Mouse (Mus musculus): Measurements from ENCODE around the gene Rbpms2.

Gene Rbpms2

DNA sequence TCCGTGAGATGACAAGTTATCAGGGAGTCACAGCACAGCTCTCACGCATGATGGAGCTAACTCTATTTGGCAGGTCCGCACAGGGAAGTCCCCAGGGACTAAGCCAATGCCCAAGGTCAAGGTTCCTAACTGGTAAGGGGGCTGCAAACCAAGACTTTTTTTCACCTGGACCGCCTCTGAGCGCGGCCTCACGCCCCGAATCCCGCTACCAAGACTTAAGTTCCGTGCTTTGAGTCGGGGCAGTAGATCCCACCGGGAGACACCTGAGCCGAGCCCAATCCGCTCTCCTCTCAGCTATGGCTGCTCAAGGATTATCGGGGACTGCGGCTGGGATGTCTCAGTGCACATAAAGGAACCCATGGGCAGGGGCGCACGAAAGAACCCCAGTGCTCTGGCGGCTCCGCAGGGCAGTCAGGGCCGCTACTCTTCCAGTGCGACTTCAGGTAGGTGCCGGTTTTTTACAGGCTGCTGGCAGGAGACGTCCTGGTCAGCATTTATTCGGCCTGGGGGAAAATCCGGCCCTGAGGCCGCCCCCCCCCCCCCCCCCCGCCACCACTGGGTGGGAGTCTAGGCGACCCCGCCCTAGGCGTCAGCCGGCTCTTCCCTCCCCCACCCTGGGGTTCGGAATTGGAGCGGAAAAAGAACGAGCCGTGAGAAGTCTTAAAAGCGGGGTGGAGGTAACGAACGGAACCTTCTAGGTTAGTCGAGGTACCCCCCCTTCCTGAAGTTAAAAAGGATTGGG lies at the start of gene Rbpms2:
Gene Rbpms2 (plus strand): TSS at position 624 of the 742 bp plus-strand sequence.
- DNase-seq (ENCODE audit: low read depth) = no peak

DNA sequence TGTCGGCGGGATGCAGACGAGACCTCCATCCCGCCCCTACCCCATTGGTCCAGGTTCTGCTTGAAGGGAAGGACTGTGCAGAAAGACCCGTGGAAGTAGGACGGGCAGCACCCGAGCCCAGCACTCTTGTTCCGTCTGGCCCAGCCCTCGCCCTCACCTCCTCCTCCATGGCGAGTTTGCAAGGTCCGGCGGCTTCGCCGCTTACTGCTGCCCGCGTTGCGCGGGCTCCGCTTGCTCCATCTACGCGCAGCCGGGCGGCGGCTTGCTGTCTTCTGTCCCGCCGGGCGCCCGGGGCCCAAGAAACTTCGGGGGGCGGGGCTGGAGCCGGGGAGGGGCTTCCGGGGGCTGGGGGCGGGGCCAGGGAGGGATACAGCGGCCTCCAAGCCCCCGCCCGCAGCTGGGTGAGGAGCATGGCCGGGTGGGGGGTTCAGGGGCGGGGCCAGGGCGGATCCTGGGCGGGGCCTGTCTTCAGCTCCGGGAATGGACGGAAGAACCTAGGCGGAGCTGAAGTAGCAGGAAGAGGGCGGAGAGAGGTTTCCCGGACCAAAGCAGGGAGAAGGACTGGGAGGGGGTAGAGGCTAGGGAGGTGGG lies 49.6 kb upstream of the Rbpms2 start, which contains the start of gene Plekho2:
Gene Plekho2 (minus strand): TSS at position 260 of the 591 bp plus-strand sequence.
- peak; percentile 99 for DNase-seq (ENCODE audit: low read depth)

DNA sequence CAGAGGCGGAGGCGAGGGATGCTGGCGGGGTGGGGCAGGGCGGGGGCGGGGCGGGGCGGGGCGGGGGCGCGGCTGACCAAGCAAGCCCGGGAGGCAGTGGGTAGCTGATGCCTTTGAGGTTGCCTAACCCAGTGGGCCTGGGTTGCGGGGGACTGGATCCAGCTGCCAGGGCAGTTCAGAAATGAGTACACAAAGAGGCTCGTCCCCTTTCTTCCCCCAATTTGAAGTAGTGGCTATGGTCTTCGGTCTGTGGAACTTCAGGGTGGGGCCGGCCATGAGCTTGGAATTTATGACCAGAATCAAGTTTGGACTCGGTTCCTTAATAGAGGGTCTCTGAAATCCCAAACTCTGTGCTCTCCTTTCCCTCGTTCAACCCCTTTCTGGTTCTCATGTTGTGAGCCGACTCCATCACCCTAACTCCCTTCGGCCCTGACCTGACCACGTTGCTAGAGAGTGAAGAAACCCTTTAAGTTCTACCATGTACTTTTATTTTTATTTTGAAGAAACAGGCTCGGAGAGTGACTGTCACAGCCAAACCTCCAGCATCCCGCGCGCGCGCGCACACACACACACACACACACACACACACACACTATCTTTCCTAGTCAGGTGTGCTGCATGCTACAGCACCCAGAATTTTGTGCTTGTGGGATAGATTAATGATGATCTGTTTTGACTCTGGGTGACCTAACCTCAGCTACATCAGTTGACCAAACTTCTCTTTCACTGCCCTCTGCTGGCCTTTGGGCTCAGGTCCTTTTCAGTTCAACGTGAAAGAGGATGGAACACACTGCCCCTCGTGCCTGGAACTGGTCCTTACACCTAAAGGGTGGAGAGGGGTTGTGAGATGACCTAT lies 48.8 kb upstream of the Rbpms2 start:
- DNase-seq (ENCODE audit: low read depth) = peak; percentile 98

DNA sequence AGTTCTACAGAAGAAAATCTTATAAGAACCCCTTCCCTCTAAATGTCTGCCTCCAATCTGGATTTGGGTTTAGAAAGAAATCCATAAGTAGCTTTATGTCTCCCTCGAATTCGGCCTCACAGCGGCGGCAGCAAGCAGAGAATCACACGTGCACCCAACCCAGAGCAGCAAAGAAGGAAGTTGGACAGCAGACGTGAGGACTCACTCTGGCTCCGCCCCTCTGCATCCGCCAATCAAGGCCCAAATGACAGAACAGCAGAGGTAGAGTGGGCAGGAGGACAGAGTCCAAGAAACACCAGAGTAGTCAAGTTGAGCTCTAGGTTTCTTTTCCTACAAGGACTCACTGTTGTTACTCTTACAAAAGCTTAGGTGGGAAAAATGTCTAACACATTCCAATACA lies 46.4 kb upstream of the Rbpms2 start:
- peak; percentile 92 for DNase-seq (ENCODE audit: low read depth)

DNA sequence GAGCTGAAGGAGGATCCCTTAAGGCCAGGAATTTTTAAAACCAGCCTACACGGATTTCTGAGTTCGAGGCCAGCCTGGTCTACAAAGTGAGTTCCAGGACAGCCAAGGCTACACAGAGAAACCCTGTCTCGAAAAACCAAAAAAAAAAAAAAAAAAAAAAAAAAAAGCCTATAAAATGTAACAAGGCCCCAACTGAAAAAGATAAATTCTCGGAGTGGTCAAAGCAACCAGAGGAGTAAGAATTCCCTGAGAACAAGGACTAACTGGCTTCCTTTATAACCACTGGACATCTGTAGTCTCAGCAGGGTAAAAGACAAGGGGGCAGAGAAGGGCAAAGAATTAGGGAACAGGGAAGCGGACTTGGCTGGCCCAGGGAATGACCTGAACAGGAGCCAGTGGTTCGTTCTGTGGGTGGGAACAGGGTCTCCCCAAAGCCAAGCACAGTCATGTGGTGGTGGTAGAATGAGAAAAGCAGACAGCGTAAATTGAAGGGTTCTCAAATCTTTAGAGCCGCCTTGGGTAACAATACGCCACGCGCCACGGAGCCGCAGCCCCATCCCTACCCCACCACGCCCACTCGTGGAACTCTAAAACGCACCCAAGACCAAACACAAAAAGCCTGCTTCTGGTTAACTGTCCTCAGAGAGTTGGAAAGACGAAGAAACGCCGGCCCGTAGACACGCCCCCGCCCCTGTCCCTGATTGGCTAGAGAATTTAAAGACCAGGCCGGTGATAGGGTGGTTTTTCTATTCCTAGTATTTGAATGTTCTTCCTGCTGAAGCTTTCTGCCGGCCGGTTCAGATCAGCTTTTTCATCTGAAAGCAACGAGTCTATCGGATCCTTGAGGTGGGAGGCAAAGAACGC lies 42.8 kb upstream of the Rbpms2 start, which contains the start of gene Pif1:
Gene Pif1 (plus strand): TSS at position 755 of the 864 bp plus-strand sequence.
- DNase-seq (ENCODE audit: low read depth) = peak; percentile 94

DNA sequence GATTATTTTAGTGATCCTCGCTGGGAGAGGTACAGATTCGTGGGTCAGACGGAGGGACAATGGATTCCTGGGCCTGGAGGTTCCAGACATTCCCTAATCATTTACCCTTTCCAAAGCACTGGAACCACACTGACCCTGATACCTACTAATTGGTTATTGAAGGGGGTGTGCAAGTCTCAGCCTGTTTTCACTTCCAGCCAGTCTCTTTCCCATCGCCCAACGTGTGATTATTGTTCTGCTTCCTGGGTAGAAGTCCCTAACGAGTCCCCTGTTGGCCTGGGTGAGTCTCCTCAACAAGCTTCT lies 42.2 kb upstream of the Rbpms2 start:
- peak; percentile 56 for DNase-seq (ENCODE audit: low read depth)

DNA sequence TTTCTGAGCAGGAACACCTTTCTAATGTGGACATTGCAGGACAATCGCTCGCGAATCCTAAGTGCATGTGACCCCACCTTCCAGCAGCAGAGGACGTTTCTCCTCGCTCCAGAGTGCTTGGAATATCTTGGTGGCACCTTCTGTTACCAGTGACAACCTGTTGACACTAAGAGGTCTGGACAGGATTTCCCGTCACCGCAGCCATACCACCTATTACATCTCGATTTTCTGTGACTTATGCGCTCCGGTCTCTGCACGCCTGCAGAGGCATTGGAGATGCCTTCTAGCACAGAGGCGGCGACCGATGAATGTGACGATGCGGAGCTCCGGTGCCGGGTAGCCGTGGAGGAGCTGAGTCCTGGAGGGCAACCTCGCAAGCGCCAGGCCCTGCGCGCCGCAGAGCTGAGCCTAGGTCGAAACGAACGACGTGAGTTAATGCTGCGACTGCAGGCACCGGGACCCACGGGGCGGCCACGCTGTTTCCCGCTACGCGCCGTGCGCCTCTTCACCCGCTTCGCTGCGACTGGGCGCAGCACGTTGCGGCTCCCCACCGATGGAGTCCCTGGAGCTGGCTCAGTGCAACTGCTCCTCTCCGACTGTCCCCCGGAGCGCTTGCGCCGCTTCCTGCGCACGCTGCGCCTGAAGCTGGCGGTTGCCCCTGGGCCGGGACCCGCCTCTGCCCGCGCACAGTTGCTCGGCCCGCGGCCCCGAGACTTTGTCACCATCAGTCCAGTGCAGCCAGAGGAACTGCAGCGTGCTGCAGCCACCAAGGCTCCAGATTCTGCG lies 41.7 kb upstream of the Rbpms2 start:
- peak; percentile 64 for DNase-seq (ENCODE audit: low read depth)

DNA sequence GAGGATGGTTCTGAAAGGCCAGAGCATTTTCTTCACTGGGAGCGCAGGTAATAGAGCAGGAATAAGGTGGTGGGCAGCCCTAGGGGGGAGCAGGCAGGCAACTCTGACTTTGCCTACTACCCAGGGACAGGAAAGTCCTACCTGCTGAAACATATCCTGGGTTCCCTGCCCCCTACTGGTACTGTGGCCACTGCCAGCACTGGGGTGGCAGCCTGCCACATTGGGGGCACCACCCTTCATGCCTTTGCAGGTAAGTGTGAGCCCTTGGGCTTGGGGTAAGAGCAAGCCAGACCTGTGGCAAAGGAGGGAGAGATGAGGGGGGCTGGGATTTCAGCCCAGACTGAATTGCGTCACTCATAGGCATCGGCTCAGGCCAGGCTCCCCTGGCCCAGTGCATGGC lies 40.4 kb upstream of the Rbpms2 start:
- DNase-seq (ENCODE audit: low read depth) = no peak

DNA sequence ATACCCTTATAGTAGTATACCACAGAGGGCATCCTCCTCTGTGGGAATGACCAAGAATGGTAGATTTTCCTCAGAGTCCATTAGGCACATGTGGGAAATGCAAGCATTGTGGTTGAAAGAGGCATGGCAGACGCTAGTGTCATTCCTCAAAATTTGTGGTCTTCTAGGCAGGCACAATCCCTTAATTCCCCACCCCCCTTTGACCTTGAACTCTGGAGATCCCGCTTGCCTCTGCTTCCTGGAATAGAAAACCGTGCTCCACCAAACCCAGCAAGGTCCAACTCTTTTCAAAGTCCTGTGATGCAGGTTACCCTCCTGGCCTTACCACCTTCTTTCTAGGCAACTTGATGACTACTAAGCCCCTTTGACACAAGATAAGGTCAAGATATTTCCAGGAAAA lies 36.7 kb upstream of the Rbpms2 start:
- DNase-seq (ENCODE audit: low read depth) = no peak

DNA sequence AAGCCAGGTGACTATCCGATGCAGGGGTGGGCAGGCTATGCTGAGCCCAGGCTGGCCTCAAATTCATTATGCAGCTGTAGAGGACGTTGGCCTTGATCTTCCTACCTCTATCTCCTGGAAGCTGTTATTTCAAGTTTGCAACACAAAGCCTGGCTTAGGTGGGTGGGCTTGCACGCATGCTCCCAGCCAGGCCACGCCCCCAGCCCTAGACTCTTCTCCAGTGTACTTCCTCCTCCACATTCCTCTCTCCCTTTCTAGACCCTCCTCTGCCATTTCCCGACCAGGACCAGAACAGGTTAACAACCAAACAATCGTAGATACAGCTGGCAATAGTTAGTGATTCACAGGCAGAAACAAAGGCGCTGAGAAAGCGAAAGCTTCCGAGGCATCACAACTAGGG lies 35.9 kb upstream of the Rbpms2 start:
- DNase-seq (ENCODE audit: low read depth) = no peak

DNA sequence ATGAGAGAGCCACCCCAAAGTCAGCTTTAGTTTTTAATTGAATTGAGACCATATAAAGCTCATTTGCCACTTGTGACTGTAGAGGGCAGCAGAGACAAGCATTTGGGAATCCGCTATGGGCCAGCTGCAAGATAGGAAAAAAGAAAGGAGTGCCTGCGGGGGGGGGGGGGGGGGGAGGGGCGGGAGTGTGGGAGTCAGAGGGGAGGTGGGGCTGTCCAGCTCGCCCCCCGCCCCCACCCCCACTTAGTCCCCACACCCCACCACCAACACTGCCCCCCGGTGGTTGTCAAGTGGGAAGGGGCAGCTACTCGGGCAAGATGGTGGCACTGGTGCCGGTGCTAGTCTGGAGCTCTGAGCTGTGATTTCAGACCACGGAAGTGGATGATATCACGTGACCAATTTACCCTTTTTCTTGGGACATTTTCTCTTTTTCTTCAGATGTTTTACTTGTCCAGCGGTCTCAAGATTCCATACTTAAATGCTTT lies 30.6 kb upstream of the Rbpms2 start:
- peak; percentile 77 for DNase-seq (ENCODE audit: low read depth)

DNA sequence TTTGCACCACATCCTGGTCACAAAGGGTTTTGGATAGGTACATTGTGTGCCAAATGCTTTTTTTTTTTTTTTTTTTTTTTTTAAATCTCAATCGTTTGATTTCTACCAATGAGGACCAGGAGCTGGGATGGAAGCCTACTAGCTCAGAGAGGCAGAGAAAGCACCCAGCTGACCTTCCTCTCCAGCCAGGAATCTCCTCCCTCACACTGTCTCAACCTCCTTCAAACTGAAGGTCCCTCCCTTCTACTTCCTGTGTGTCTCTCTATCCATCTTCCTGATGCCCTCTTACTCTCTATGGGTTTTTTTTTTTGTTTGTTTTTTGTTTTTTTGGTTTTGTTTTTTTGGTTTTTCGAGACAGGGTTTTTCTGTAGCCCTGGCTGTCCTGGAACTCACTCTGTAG lies 28.5 kb upstream of the Rbpms2 start:
- peak; percentile 51 for DNase-seq (ENCODE audit: low read depth)

DNA sequence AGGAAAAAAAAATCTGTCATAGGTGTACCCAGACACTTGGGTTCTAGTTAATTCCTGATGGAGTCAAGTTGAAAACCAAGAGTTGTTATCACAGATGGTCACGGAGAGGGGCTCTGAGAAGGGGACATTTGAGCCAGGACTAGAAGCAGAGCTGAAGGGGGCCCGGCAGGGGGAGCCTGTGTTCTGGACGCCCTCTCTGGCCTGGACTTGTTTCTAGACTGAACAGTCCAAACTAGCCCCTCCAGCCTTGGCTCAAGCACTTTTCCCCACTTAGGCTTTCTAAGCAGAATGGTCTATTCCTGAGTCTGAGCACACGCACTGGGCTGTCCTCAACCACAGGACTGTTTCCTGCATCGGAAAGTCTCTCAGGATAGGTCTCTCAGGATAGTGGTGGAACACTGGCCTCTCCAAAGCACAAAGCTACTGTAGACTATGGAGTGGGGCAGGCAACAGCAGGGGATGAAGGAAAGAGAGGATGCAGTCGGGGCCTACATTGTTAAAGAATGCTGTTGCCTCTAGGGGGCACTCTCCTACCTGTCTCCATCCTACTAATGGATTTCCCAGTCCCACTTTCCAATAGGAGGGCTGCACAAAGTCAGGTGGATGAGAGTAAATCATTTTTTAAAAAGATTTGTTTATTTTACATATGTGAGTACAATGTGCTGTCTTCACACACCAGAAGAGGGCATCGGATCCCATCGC lies 25.9 kb upstream of the Rbpms2 start:
- DNase-seq (ENCODE audit: low read depth) = peak; percentile 44

DNA sequence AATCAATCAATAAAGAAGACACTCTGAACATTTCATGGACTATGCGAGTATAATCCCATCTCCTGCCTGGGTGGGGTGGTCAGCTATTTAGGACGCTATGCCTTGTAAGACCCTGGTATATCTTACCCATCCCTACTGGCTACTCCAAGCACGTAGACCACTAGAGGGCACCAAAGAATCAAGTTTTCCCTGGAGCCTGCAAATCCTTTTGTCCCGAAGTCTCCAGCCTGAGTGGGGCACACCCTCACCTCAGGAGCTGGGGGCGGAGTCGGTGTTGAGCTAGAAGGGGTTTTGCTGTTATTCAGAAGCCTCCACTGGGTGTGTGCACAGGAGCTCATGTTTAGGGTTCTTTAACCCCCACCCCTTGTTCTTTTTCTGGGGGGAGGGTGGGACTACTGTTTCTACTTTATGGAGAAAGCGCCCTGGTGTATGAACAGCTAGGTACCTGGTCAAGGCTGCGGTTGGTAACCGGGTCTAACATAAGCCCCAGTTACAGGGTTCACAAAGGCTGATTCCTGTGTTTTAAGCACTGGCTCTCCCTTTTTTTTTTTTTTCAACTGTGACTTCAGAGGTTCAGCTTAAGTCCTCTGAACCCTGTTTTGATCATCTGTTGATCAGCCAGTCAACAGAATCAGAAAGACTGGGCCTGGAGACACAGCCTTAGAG lies 23.8 kb upstream of the Rbpms2 start:
- DNase-seq (ENCODE audit: low read depth) = peak; percentile 92

DNA sequence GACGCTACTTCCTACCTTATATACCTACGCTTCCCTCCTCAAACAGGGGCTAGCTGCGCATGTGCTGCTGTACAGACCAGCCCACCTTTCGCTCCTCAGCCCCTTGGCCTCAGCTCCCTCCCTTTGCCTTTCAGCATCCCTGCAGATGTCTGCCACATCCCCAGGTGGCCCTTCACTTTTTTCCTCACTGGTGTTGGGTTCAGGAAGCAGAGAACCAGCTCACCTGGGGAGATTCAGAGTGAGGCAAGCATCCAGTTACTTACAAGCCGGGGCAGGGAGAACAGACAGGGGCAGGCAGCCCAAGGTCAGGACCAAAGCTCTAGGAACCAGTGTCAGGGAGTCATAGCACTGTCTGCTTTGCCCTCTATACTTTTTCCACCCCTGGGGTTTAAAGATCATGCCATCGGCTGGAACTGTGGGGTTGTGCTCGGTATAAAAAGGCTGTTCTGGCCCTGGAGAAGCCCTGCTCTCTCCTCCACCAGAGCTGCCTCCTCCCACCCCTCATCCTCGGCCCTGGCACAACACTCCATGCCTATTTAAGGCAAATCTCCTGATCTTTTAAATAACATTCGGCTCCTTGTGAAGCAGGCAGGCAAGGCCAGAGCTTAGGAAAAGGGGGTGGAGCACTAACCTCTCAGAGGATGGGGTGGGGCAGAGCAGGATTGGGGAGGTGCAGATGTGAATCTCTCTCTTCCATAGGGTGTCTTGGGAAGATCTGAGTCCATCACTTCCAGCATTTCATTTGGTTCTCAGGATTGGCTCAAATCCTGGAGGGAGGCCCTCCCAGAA lies 22.9 kb upstream of the Rbpms2 start:
- DNase-seq (ENCODE audit: low read depth) = no peak

DNA sequence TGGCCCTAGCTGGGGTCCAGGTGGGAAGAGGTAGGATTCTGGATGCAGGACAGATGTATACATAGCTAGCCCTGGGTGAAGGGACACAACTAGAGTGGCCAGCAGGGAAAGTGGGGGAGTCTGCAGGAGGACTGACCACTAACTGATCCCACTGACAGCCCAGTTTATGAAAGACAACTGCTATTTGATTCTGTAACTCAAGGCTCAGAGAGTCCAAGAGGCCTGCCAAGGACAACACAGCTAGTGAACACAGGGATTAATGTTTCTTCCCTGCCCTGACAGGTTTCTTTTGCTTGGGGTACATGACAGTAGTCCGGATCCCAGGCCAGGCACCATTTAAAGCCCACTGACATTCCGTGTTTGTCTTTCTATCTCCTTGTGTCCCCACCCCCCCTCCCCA lies 22.3 kb upstream of the Rbpms2 start:
- no peak for DNase-seq (ENCODE audit: low read depth)

DNA sequence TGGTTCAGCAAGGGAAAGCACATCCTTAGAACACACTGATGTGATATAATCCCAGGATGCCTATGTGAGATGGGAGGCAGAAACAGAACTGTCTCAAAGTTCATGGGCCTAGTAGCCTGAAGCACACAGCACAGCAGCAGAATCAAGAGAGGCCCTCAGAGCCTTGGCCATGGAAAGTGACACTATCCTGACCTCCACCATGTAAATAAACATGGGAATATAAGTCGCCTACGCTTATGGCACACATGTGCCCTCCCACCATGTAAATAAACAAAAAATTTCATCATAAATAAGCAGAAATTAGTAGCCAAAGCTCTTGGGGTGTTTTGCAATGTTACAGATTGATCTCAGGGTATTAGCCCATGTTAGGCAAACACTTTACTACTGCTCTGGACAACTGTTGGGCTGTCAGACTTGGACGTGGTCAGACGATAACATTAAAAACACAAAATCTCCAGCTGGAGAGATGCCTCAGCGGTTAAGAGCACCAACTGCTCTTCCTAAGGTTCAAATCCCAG lies 17.4 kb upstream of the Rbpms2 start:
- no peak for DNase-seq (ENCODE audit: low read depth)

DNA sequence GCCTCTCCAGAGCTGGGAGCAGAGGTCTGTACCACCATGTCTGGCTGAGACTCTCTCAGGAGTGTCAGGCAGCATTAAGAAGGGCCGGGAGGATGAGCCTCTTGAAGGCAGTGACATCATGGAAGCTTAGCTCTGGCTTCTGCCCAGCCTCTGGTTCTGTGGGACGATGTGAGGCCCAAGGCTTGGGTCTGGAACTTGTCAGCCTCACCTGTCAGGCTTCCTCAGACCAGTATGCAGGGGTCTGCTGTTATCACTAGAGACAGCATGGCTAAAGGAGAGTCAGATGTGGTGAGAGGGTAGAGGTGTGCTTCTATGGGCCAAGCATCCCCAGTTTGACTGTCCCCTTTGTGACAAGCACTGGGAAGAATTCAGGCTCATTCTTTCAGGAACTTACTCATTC lies 16.4 kb upstream of the Rbpms2 start:
- DNase-seq (ENCODE audit: low read depth) = no peak

DNA sequence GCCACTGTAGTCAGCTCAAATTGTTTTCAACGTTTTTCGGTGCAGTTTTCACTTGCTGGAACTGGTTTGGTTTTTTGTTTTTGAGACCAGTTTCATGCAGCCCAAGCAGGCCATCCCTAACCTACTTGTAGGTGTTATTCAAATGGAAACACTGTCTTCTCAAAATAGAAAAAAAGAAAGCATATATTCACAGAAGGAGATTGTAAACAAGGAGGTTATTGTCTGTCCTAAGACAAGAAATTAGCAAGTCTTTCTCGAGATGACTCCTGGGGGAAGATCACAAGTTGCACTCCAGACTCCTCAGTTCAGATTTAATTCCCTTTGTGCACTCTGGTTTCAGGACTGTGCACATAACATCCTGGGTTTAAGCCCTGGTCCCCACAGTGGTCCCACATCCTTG lies 10.1 kb upstream of the Rbpms2 start:
- no peak for DNase-seq (ENCODE audit: low read depth)
